Mouse (Mus musculus) heart, embryonic 16.5 days (tissue): ENCODE results near the gene Ppm1b. TPM values are rescaled to one million over a fixed set of nuclear protein-coding genes. Genes with fewer than 3 reads are reported as not detected.

Experiments used
- ATAC-seq: fragments of 200-750 bp; cut with Nextera tagmentation; replicated peaks from 2 replicates; pipeline ENCODE4 v1.8.0; 2017; ENCODE audit warnings: moderate number of reproducible peaks; ENCODE audit not compliant: insufficient read depth, low FRiP score; ENCODE audit errors: extremely low read depth
- H3K27ac ChIP-seq: fragments of 300-500 bp; sonication (generic); 2 replicates; pipeline ENCODE4 v1.5.1; 2014; ENCODE audit warnings: mild to moderate bottlenecking, low read length, control low read depth, moderate library complexity
- H3K27me3 ChIP-seq: fragments of 300-500 bp; sonication (generic); 2 replicates; pipeline ENCODE4 v1.6.1; 2014; ENCODE audit warnings: low read length, mixed read lengths; ENCODE audit not compliant: control insufficient read depth, insufficient read depth
- H3K36me3 ChIP-seq: fragments of 300-500 bp; sonication (generic); 2 replicates; pipeline ENCODE4 v1.6.1; 2014; ENCODE audit not compliant: control insufficient read depth, insufficient read depth
- H3K4me1 ChIP-seq: fragments of 300-500 bp; sonication (generic); 2 replicates; pipeline ENCODE4 v1.6.1; 2014; ENCODE audit warnings: low read length, mixed read lengths; ENCODE audit not compliant: control insufficient read depth, insufficient read depth
- H3K4me2 ChIP-seq: fragments of 300-500 bp; sonication (generic); 2 replicates; pipeline ENCODE4 v1.6.1; 2014; ENCODE audit warnings: low read depth, mild to moderate bottlenecking, control low read depth, low read length
- H3K4me3 ChIP-seq: fragments of 300-500 bp; sonication (generic); 2 replicates; pipeline ENCODE4 v1.5.1; 2014; ENCODE audit warnings: mild to moderate bottlenecking, control low read depth, low read length
- H3K9ac ChIP-seq: fragments of 300-500 bp; sonication (generic); 2 replicates; pipeline ENCODE4 v1.6.1; 2014; ENCODE audit warnings: low read length, control low read depth
- H3K9me3 ChIP-seq: fragments of 300-500 bp; sonication (generic); replicated peaks from 2 replicates; pipeline ENCODE4 v1.6.1; 2016; ENCODE audit warnings: low read length; ENCODE audit not compliant: control insufficient read depth
- WGBS: fragments of 180-500 bp; shearing (Covaris S2); extraction: QIAGEN DNeasy Blood & Tissue Kit; methylation state at CpG from one replicate; pipeline ENCODE4 v1.1.7; 2014; 5-methylcytosine and 5-hydroxymethylcytosine counted together
- polyA plus RNA-seq: library from polyadenylated mRNA; unstranded; fragments of >200 nt; fragmentation: Nextera tagmentation; extraction: Ambion mirVana; gene quantifications from 2 replicates; pipeline ENCODE4 v1.2.1, GENCODE M21; 2015

Ppm1b gene
- polyA plus RNA-seq, 1 experiment from 2014 or later = 71.6 TPM

DNA sequence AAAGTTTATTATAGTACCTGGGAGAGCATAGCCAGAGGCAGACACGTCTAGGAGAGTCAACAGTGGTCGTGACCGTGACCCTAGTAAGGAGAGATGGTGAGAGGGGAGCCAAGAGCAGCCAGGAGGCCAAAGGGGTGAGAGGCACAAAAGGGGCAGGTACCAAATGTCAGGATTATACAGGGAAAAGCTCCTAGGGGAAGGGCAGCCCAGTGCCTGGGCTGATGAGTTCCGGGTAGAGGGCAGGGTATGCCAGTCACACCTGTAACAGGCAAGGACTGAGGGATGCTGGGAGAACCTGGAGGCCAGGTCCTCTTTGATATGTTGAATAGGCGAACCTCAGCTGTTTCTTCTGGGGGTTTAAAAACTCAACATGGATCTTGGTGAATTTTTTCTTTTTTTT is 2.8 kb upstream of the Ppm1b start:
- no peaks in the 10 kb centered on the region for H3K9me3 ChIP-seq
- no peak overlapping the region for H3K4me2 ChIP-seq
- no peak overlapping the region for H3K9ac ChIP-seq
- H3K4me3 ChIP-seq = no peak overlapping the region
- no peak overlapping the region for H3K27ac ChIP-seq
- 80% methylated on average over 5 of the region's 5 CpGs for WGBS
- no peak for ATAC-seq
- H3K36me3 ChIP-seq = no peaks in the 10 kb centered on the region
- peaks cover 10% of the 10 kb centered on the region; the same call in 1 of the 2 replicates for H3K4me1 ChIP-seq
- H3K27me3 ChIP-seq = no peaks in the 10 kb centered on the region

DNA sequence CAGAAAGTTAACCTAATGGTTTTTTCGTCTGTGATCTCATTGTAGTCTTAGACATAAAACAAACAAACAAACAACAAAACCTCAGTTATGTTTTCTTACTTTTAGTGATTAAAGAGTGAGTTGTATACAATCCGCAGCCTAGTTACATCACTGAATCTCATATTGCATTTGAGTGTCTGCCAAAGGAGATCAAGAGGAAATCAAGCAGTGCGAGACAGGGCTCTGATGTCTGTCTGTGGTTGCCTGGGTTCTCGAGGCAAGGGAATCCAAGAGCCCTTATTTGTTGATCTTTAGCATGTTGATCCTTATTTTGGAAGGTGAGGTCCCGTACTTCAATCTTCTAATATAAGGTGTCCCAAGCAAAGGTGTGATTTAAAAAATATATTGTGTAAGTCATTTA is 1.7 kb upstream of the Ppm1b start:
- no peak for ATAC-seq
- Histone ChIP-seq H3K4me1 (peaks cover 18% of the 10 kb centered on the region), H3K27ac (no peak overlapping the region), H3K36me3 (no peaks in the 10 kb centered on the region), H3K9ac (no peak overlapping the region), H3K9me3 (no peaks in the 10 kb centered on the region), H3K4me2 (no peak overlapping the region), H3K4me3 (no peak overlapping the region), H3K27me3 (no peaks in the 10 kb centered on the region)
- WGBS = 88% methylated on average over 5 of the region's 5 CpGs

DNA sequence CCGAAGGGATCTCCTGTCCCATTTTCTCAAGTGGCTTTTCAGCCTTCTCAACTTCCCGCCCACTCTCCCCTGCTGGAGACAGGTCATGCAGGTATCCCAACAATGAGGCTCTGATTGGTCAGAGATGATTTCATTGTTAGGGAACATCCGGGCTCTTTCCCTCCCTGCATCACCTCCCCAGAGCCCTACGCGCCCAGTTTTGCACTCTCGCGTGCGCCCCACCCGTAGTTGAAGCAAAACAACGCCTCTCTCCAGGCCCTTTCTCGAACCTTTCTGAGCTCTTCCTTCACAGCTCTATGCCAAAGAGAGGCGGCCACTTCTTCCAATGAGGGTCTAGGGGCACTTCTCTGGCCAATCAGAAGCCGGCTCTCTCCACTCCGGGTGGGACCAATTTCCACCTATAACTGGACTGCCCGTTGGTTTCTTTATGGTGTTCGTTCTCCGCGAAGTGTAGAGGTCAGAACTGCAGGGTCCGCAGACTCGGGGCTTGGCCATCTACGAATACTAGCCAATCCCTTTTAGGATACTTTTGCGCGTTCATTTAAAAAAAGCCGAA is 468 bp downstream of the Ppm1b start:
- Histone ChIP-seq H3K36me3 (no peaks in the 10 kb centered on the region), H3K4me2 (peak overlapping the region; percentile 93), H3K9me3 (no peaks in the 10 kb centered on the region), H3K4me1 (peaks cover 28% of the 10 kb centered on the region), H3K27me3 (no peaks in the 10 kb centered on the region), H3K4me3 (peak overlapping the region; percentile 51), H3K9ac (peak overlapping the region; percentile 83), H3K27ac (peak overlapping the region; percentile 98)
- WGBS = under 1% methylated on average over 24 of the region's 24 CpGs
- peak; percentile 81 for ATAC-seq

GRCm38 (mm10) chr17:84957487-84958259 is 1.1 kb downstream of the Ppm1b start:
- peak; percentile 97 for ATAC-seq
- WGBS = under 1% methylated on average over 53 of the region's 55 CpGs
- Histone ChIP-seq H3K4me1 (peaks cover 28% of the 10 kb centered on the region), H3K27me3 (no peaks in the 10 kb centered on the region), H3K4me3 (peak overlapping the region; percentile 90), H3K9me3 (no peaks in the 10 kb centered on the region), H3K36me3 (no peaks in the 10 kb centered on the region), H3K4me2 (peak overlapping the region; percentile 93; the same call in 1 of the 2 replicates), H3K9ac (peak overlapping the region; percentile 90), H3K27ac (peak overlapping the region; percentile 98)

DNA sequence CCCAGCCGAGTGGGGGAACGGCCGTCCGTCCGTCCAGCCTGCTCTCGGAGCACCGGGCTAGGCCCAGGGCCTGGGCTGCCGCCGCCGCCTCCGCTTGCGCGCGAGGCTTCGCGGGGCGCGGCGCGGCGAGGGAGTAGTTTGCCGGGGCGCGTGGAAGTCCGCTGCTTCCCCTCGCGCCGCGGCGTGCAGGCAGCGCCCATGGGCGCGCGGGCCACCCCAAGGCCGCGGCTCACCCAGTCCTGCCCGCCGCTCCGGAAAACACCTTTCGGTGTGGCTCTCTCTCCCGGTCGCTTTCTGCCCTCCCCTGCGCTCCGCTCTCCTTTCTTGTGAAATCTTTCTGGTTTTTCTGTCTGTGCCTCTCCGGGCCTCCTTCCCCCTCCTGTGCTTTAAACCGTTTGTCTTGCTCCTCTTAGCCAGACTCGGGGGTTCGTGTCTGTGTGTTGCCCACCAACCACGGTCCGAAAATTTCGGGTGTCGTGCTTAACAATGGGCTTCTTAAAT is 1.9 kb downstream of the Ppm1b start:
- Histone ChIP-seq H3K4me3 (peak overlapping the region; percentile 90), H3K9me3 (no peaks in the 10 kb centered on the region), H3K27me3 (no peaks in the 10 kb centered on the region), H3K4me2 (peak overlapping the region; percentile 61), H3K4me1 (peaks cover 28% of the 10 kb centered on the region), H3K27ac (peak overlapping the region; percentile 96), H3K36me3 (no peaks in the 10 kb centered on the region), H3K9ac (peak overlapping the region; percentile 90)
- ATAC-seq = no peak
- under 1% methylated on average over 52 of the region's 52 CpGs for WGBS

GRCm38 (mm10) chr17:84958986-84959664 is 2.6 kb downstream of the Ppm1b start:
- H3K36me3 ChIP-seq = no peaks in the 10 kb centered on the region
- no peak for ATAC-seq
- H3K4me2 ChIP-seq = peak overlapping the region; percentile 61
- peaks cover 28% of the 10 kb centered on the region for H3K4me1 ChIP-seq
- H3K27ac ChIP-seq = no peak overlapping the region
- H3K4me3 ChIP-seq = peak overlapping the region; percentile 90
- peak overlapping the region; percentile 90 for H3K9ac ChIP-seq
- WGBS = 18% methylated on average over 6 of the region's 6 CpGs
- no peaks in the 10 kb centered on the region for H3K27me3 ChIP-seq
- no peaks in the 10 kb centered on the region for H3K9me3 ChIP-seq

- no peaks in the 10 kb centered on the region for H3K9me3 ChIP-seq
- H3K4me3 ChIP-seq = peak overlapping the region; percentile 90
- no peak for ATAC-seq
- no peaks in the 10 kb centered on the region for H3K36me3 ChIP-seq
- WGBS = 52% methylated on average over 3 of the region's 3 CpGs
- peak overlapping the region; percentile 61 for H3K4me2 ChIP-seq
- peak overlapping the region; percentile 90 for H3K9ac ChIP-seq
- no peaks in the 10 kb centered on the region for H3K27me3 ChIP-seq
- H3K27ac ChIP-seq = no peak overlapping the region
- H3K4me1 ChIP-seq = peaks cover 28% of the 10 kb centered on the region
These were observed 3.1 kb downstream of the Ppm1b start for GRCm38 (mm10) chr17:84959665-84960020.

DNA sequence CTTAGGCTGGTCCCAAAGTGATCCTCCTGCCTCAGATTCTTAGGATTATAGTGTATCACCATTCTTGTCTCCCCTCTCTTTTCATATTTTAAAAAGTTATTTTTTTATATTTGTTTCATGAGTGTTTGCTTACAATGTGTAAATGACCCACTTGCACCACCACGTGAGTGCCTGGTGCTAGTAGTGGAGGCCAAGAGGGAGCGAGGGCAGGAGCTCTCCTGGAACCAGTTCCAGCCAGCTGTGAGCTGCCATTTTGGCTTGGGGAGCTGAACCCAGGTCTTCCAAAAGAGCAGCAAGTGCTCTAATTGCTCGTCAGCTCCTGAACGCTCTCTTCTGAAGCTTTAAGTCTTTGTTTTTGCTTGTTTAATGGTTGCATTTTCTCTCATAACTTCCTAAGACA is 3.6 kb downstream of the Ppm1b start:
- Histone ChIP-seq H3K4me1 (peaks cover 28% of the 10 kb centered on the region), H3K9ac (no peak overlapping the region), H3K27ac (no peak overlapping the region), H3K4me2 (peak overlapping the region; percentile 61), H3K36me3 (no peaks in the 10 kb centered on the region; the same call in 1 of the 2 replicates), H3K27me3 (no peaks in the 10 kb centered on the region), H3K9me3 (no peaks in the 10 kb centered on the region), H3K4me3 (no peak overlapping the region)
- WGBS = 72% methylated on average over 4 of the region's 4 CpGs
- no peak for ATAC-seq

DNA sequence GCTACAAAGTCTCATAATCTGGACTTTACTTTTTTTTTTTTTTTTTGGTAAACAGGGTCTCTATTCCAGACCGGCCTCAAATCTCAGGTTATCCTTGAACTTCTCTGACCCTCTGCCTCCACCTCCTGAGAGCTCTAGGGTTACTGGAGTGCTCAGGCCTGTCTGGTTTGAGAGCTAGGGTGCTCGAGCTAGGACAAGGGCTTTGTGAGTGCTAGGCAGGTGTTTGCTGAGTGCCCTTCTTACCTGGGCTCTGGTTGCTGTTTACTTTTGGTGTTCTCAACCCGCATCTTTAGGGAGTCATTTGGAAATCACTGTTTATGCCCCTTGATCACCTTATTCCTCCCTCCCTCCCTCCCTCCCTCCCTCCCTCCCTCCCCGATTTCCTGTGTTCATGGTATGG is 5.5 kb downstream of the Ppm1b start:
- no peak for ATAC-seq
- H3K4me1 ChIP-seq = peaks cover 17% of the 10 kb centered on the region
- no peak overlapping the region for H3K27ac ChIP-seq
- no peaks in the 10 kb centered on the region for H3K27me3 ChIP-seq
- no peak overlapping the region for H3K9ac ChIP-seq
- no peak overlapping the region for H3K4me3 ChIP-seq
- no peaks in the 10 kb centered on the region for H3K9me3 ChIP-seq
- WGBS = 84% methylated on average over 4 of the region's 4 CpGs
- H3K36me3 ChIP-seq = peaks cover 7% of the 10 kb centered on the region; the same call in 1 of the 2 replicates
- H3K4me2 ChIP-seq = no peak overlapping the region
